In the genomic region with DNA sequence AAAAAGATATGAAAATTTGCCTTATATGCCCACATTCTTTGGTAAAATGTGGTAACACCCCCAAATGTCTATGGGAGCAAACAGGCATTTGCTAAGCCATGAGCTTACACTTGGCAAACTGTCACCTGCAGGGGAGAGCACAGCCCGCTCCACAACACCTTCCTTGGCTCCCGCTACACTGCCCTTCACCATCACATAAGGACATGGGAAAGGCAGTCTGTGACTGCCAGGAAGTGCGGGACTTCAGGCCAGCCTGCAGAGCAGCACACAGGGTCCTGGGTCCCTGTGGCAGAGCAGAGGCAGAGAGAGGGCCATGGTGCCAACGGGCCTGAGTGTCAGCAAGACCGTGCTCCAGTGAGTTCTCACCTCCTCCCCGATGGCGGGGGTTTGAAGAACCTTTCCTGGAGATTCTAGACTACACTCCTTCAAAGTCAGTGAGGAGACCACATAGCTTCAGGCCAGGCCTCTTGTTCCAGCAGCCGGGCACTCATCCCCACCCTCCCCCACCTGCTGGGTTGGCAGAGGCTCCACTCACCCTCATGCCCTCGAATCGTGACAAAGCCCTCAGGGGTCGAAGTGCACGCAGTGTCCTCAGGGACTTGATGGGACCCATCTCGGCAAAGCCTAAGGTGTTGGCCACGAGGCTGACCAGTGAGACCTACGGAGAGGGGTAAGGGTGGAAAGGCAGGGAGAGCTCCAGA, we compare ENCODE assay signal across 21 mouse cellular contexts. TPM values are rescaled to one million over a fixed set of nuclear protein-coding genes. Genes with fewer than 3 reads are reported as not detected.
DNase-seq lines count a peak whose midpoint lies in the region; ATAC-seq lines count a peak whose summit lies in the region.
"Had no signal": no experiment of that assay in that cellular context is flagged by ENCODE, and none has a peak within 500 bp of the region (broad histone marks: within the 10 kb centered on the region; RNA-seq: fewer than 3 reads in every experiment).

No protein-coding gene starts in this region.

- H3K27me3 ChIP-seq in heart, embryonic 11.5 days (ENCODE audit: control insufficient read depth, insufficient read depth, low read length), result no peaks in the 10 kb centered on the region
- no peaks in the 10 kb centered on the region for H3K27me3 ChIP-seq in midbrain, embryonic 11.5 days (ENCODE audit: control insufficient read depth, insufficient read depth, low read length)
- no peaks in the 10 kb centered on the region for H3K27me3 ChIP-seq in midbrain, embryonic 14.5 days (ENCODE audit: control insufficient read depth, insufficient read depth, low read length)
- H3K27me3 ChIP-seq: heart, embryonic 15.5 days; hindbrain, embryonic 13.5 days; limb, embryonic 15.5 days; neural tube, embryonic 15.5 days had no signal

- no peaks in the 10 kb centered on the region for H3K9me3 ChIP-seq in heart, embryonic 11.5 days (replicated peaks; ENCODE audit: control insufficient read depth, low read length)
- H3K9me3 ChIP-seq in midbrain, embryonic 11.5 days (ENCODE audit: control insufficient read depth, low read length), result no peaks in the 10 kb centered on the region
- no peaks in the 10 kb centered on the region for H3K9me3 ChIP-seq in midbrain, embryonic 14.5 days (ENCODE audit: control insufficient read depth, low read length)
- H3K9me3 ChIP-seq: heart, embryonic 15.5 days; hindbrain, embryonic 13.5 days; limb, embryonic 15.5 days; neural tube, embryonic 15.5 days had no signal

- 0 out of 2 replicates have a peak, but pooled peaks cover 5% of the 10 kb centered on the region for H3K36me3 ChIP-seq in heart, embryonic 11.5 days (ENCODE audit: control insufficient read depth, insufficient read depth, low read length)
- no peaks in the 10 kb centered on the region for H3K36me3 ChIP-seq in midbrain, embryonic 11.5 days (ENCODE audit: control insufficient read depth, insufficient read depth, low read length)
- no peaks in the 10 kb centered on the region for H3K36me3 ChIP-seq in midbrain, embryonic 14.5 days (ENCODE audit: control insufficient read depth, insufficient read depth, low read length)
- H3K36me3 ChIP-seq: hindbrain, embryonic 13.5 days; limb, embryonic 15.5 days; neural tube, embryonic 15.5 days had no signal

- WGBS in heart, embryonic 11.5 days (ENCODE audit: insufficient replicate concordance), result 85% methylated on average over 15 of the region's 15 CpGs
- 89% methylated on average over 15 of the region's 15 CpGs for WGBS in midbrain, embryonic 11.5 days
- WGBS in midbrain, embryonic 14.5 days, result 91% methylated on average over 15 of the region's 15 CpGs

- DNase-seq in heart, adult 11 months, result peak; percentile 97
- DNase-seq in kidney, adult 18-20 months, result peak; percentile 27
- DNase-seq in kidney, postnatal 4 days, result no peak
- peak; percentile 62 for DNase-seq in midbrain, embryonic 11.5 days (ENCODE audit: low spot score, missing footprints)
- DNase-seq in midbrain, embryonic 14.5 days, result no peak
- DNase-seq in kidney, postnatal 25 days, result peak; percentile 21 to 69
- DNase-seq in left cerebral cortex, adult 8-10 months (ENCODE audit: low spot score in 2 of 2), result no peak
- DNase-seq: adrenal gland, postnatal 25 days; cerebellum, adult 9-10 months; gastrocnemius, postnatal 25 days; lung, postnatal 4 days; thymus, adult 2 months; thymus, postnatal 4 days had no signal

- no peak overlapping the region for H3K4me2 ChIP-seq in heart, embryonic 11.5 days
- no peak overlapping the region for H3K4me2 ChIP-seq in midbrain, embryonic 11.5 days
- no peak overlapping the region for H3K4me2 ChIP-seq in midbrain, embryonic 14.5 days (ENCODE audit: low read length)
- H3K4me2 ChIP-seq: heart, embryonic 15.5 days; hindbrain, embryonic 13.5 days; limb, embryonic 15.5 days; neural tube, embryonic 15.5 days had no signal

- ATAC-seq in heart, embryonic 11.5 days (replicated peaks; ENCODE audit: insufficient number of reproducible peaks, low FRiP score, low TSS enrichment), result no peak
- ATAC-seq in midbrain, embryonic 11.5 days (ENCODE audit: low FRiP score), result no peak
- no peak for ATAC-seq in midbrain, embryonic 14.5 days (ENCODE audit: low FRiP score, low TSS enrichment)

- H3K4me3 ChIP-seq in heart, embryonic 11.5 days (ENCODE audit: low read depth, low read length), result no peak overlapping the region
- no peak overlapping the region for H3K4me3 ChIP-seq in midbrain, embryonic 11.5 days (ENCODE audit: low read depth, low read length)
- no peak overlapping the region for H3K4me3 ChIP-seq in midbrain, embryonic 14.5 days (replicated peaks; ENCODE audit: low read depth, low read length)
- H3K4me3 ChIP-seq: heart, embryonic 15.5 days; hindbrain, embryonic 13.5 days; limb, embryonic 15.5 days; neural tube, embryonic 15.5 days had no signal

- no peaks in the 10 kb centered on the region for H3K4me1 ChIP-seq in heart, embryonic 11.5 days (ENCODE audit: control insufficient read depth, insufficient read depth, low read length)
- no peaks in the 10 kb centered on the region for H3K4me1 ChIP-seq in midbrain, embryonic 11.5 days (ENCODE audit: control insufficient read depth, insufficient read depth, low read length)
- H3K4me1 ChIP-seq in midbrain, embryonic 14.5 days (ENCODE audit: control insufficient read depth, insufficient read depth, low read length), result no peaks in the 10 kb centered on the region
- H3K4me1 ChIP-seq: hindbrain, embryonic 13.5 days had no signal

- no peak overlapping the region for H3K27ac ChIP-seq in heart, embryonic 11.5 days (ENCODE audit: low read depth, low read length)
- no peak overlapping the region for H3K27ac ChIP-seq in midbrain, embryonic 11.5 days (ENCODE audit: low read depth, low read length)
- H3K27ac ChIP-seq in midbrain, embryonic 14.5 days (replicated peaks; ENCODE audit: low read depth, low read length), result no peak overlapping the region
- H3K27ac ChIP-seq: heart, embryonic 15.5 days; hindbrain, embryonic 13.5 days; kidney, postnatal 0 days; limb, embryonic 15.5 days; liver, embryonic 14.5 days; neural tube, embryonic 15.5 days; stomach, postnatal 0 days had no signal

- H3K9ac ChIP-seq in heart, embryonic 11.5 days (ENCODE audit: low read depth, low read length), result no peak overlapping the region
- H3K9ac ChIP-seq in midbrain, embryonic 11.5 days (ENCODE audit: low read length), result no peak overlapping the region
- no peak overlapping the region for H3K9ac ChIP-seq in midbrain, embryonic 14.5 days (replicated peaks; ENCODE audit: low read length)
- H3K9ac ChIP-seq: heart, embryonic 15.5 days; hindbrain, embryonic 13.5 days; limb, embryonic 15.5 days; liver, embryonic 14.5 days; neural tube, embryonic 15.5 days had no signal

RNA-seq across cellular contexts. Expression of a gene that starts 53.0 kb away (rescaled TPM):
- 19.4 and 20.2 TPM in 2 replicates for polyA plus RNA-seq in heart, embryonic 11.5 days (2014; fragmentation: Nextera tagmentation; extraction: Ambion mirVana)
- polyA plus RNA-seq in midbrain, embryonic 11.5 days (2014; fragmentation: Nextera tagmentation; extraction: Ambion mirVana), result 39.5 and 39.9 TPM in 2 replicates
- 51.2 and 56.0 TPM in 2 replicates for polyA plus RNA-seq in midbrain, embryonic 14.5 days (2014; fragmentation: Nextera tagmentation; extraction: Ambion mirVana)
- 10 to 100 TPM; 17.9 to 21.2 (median 19.4) TPM for total RNA-seq in left cerebral cortex, adult 8-10 months (2022)

Comparison
In these comparisons a context has a peak if more than half of its experiments do, and no peak if none do; other contexts are left out.
1. DNase-seq: peak in heart, adult 11 months (single experiment), kidney, adult 18-20 months (single experiment), midbrain, embryonic 11.5 days (single experiment) and kidney, postnatal 25 days (2 of 2); none in kidney, postnatal 4 days (0 of 2), midbrain, embryonic 14.5 days (single experiment) and left cerebral cortex, adult 8-10 months (0 of 2).